In genomic region chr17:42742823-42743222, GRCm38 (mm10) we compare ENCODE assay signal across 31 mouse cellular contexts. TPM values are rescaled to one million over a fixed set of nuclear protein-coding genes. Genes with fewer than 3 reads are reported as not detected.
"Had no signal": no experiment of that assay in that cellular context is flagged by ENCODE, and none has a peak within 500 bp of the region (broad histone marks: within the 10 kb centered on the region; RNA-seq: fewer than 3 reads in every experiment).

No protein-coding gene starts in this region.

- H3K27ac ChIP-seq: heart, adult 2 months; heart, embryonic 13.5 days; heart, embryonic 15.5 days; hindbrain, embryonic 13.5 days; hindbrain, embryonic 15.5 days; hindbrain, postnatal 0 days; layer of hippocampus, adult 2 months; limb, embryonic 10.5 days; limb, embryonic 12.5 days; liver, embryonic 13.5 days; liver, embryonic 15.5 days had no signal

- H3K4me2 ChIP-seq: heart, embryonic 11.5 days; heart, embryonic 15.5 days; hindbrain, embryonic 13.5 days; hindbrain, embryonic 15.5 days; limb, embryonic 12.5 days; liver, embryonic 11.5 days; liver, embryonic 13.5 days; liver, embryonic 15.5 days had no signal

- H3K9ac ChIP-seq: forebrain, postnatal 0 days; heart, embryonic 13.5 days; heart, embryonic 15.5 days; hindbrain, embryonic 13.5 days; hindbrain, embryonic 15.5 days; limb, embryonic 12.5 days; liver, embryonic 13.5 days; liver, embryonic 15.5 days had no signal

- H3K4me3 ChIP-seq: heart, adult 2 months; heart, embryonic 13.5 days; heart, embryonic 15.5 days; hindbrain, embryonic 13.5 days; hindbrain, embryonic 15.5 days; layer of hippocampus, adult 2 months; limb, embryonic 10.5 days; limb, embryonic 12.5 days; liver, embryonic 13.5 days; liver, embryonic 15.5 days had no signal

- H3K27me3 ChIP-seq: heart, embryonic 13.5 days; heart, embryonic 15.5 days; hindbrain, embryonic 13.5 days; hindbrain, embryonic 15.5 days; limb, embryonic 12.5 days; liver, embryonic 13.5 days; liver, embryonic 15.5 days had no signal

- ATAC-seq: forebrain, postnatal 0 days; hindbrain, postnatal 0 days; intestine, embryonic 16.5 days had no signal

- H3K36me3 ChIP-seq: heart, embryonic 13.5 days; heart, embryonic 15.5 days; hindbrain, embryonic 13.5 days; hindbrain, embryonic 15.5 days; limb, embryonic 10.5 days; limb, embryonic 12.5 days; liver, embryonic 13.5 days; liver, embryonic 15.5 days had no signal

- DNase-seq: forebrain, postnatal 0 days; gastrocnemius, postnatal 14 days; gastrocnemius, postnatal 36 days; heart, adult 11 months; heart, adult 2 months; heart, postnatal 14 days; heart, postnatal 36 days; kidney, adult 11 months; kidney, adult 2 months; kidney, adult 9 months; kidney, postnatal 10 days; kidney, postnatal 25 days; kidney, postnatal 4 days; liver; liver, embryonic 13.5 days had no signal

- H3K4me1 ChIP-seq: hindbrain, embryonic 15.5 days; limb, embryonic 10.5 days; limb, embryonic 12.5 days; liver, embryonic 13.5 days; liver, embryonic 15.5 days had no signal

- H3K9me3 ChIP-seq: heart, embryonic 13.5 days; heart, embryonic 15.5 days; hindbrain, embryonic 13.5 days; hindbrain, embryonic 15.5 days; limb, embryonic 10.5 days; limb, embryonic 12.5 days; liver, embryonic 13.5 days; liver, embryonic 15.5 days had no signal

RNA-seq across cellular contexts. Expression of gene Adgrf2, which starts 0.8 kb away (rescaled TPM):
- total RNA-seq: hematopoietic stem cell, adult 5-6 weeks had no signal
- polyA plus RNA-seq: forebrain, postnatal 0 days; heart, embryonic 11.5 days; hindbrain, embryonic 11.5 days; intestine, embryonic 14.5 days; intestine, embryonic 16.5 days; limb, embryonic 10.5 days; liver, embryonic 13.5 days; liver, embryonic 15.5 days had no signal

RNA-seq across cellular contexts. Expression of gene Adgrf4, which starts 50.7 kb away (rescaled TPM):
- total RNA-seq: hematopoietic stem cell, adult 5-6 weeks had no signal
- polyA plus RNA-seq: heart, postnatal 0 days; intestine, embryonic 14.5 days; limb, embryonic 10.5 days; liver, embryonic 11.5 days; liver, embryonic 13.5 days; liver, embryonic 15.5 days had no signal
